Mouse (Mus musculus): Measurements from ENCODE around the gene Galc. TPM values are rescaled to one million over a fixed set of nuclear protein-coding genes. Genes with fewer than 3 reads are reported as not detected.
"Not testable (repeated sequence)": the region's sequence is repeated elsewhere in the genome, so short reads cannot be mapped to it uniquely, and the experiment has no call there.

The Galc gene
- polyA plus RNA-seq, 1 experiment from 2014 or later, result 13.8 TPM

- H3K4me1 ChIP-seq (replicated peaks; ENCODE audit: control insufficient read depth, insufficient read depth, low read length); H3K36me3 ChIP-seq (replicated peaks; ENCODE audit: control insufficient read depth, insufficient read depth); H3K27ac ChIP-seq; H3K4me3 ChIP-seq (replicated peaks; ENCODE audit: low read length); DNase-seq (ENCODE audit: low spot score); H3K4me2 ChIP-seq (replicated peaks); H3K9ac ChIP-seq; H3K27me3 ChIP-seq (ENCODE audit: control insufficient read depth, insufficient read depth, low read length); ATAC-seq (ENCODE audit: low FRiP score); H3K9me3 ChIP-seq (ENCODE audit: control insufficient read depth, low read length): not testable (repeated sequence)
- 93% methylated on average over 6 of the region's 6 CpGs for WGBS
Observed at GRCm38 (mm10) chr12:98238478-98238877, 20.8 kb downstream of the Galc start.

GRCm38 (mm10) chr12:98227037-98227436 is 32.2 kb downstream of the Galc start:
- DNase-seq (ENCODE audit: low spot score), result no peak
- Histone ChIP-seq H3K27ac (no peak overlapping the region), H3K4me1 (replicated peaks; ENCODE audit: control insufficient read depth, insufficient read depth, low read length) (no peaks in the 10 kb centered on the region), H3K36me3 (replicated peaks; ENCODE audit: control insufficient read depth, insufficient read depth) (peaks cover 12% of the 10 kb centered on the region), H3K9me3 (ENCODE audit: control insufficient read depth, low read length) (no peaks in the 10 kb centered on the region), H3K9ac (no peak overlapping the region), H3K4me3 (replicated peaks; ENCODE audit: low read length) (no peak overlapping the region), H3K4me2 (replicated peaks) (no peak overlapping the region), H3K27me3 (ENCODE audit: control insufficient read depth, insufficient read depth, low read length) (no peaks in the 10 kb centered on the region)
- 93% methylated on average over 2 of the region's 2 CpGs for WGBS
- ATAC-seq (ENCODE audit: low FRiP score), result no peak

GRCm38 (mm10) chr12:98223286-98223685 is 36.0 kb downstream of the Galc start:
- Histone ChIP-seq H3K27me3 (ENCODE audit: control insufficient read depth, insufficient read depth, low read length) (no peaks in the 10 kb centered on the region), H3K4me3 (replicated peaks; ENCODE audit: low read length) (no peak overlapping the region), H3K4me1 (replicated peaks; ENCODE audit: control insufficient read depth, insufficient read depth, low read length) (no peaks in the 10 kb centered on the region), H3K36me3 (replicated peaks; ENCODE audit: control insufficient read depth, insufficient read depth) (peaks cover 14% of the 10 kb centered on the region), H3K4me2 (replicated peaks) (no peak overlapping the region), H3K9me3 (ENCODE audit: control insufficient read depth, low read length) (no peaks in the 10 kb centered on the region), H3K9ac (no peak overlapping the region), H3K27ac (no peak overlapping the region)
- WGBS, result 92% methylated on average over 5 of the region's 5 CpGs
- ATAC-seq (ENCODE audit: low FRiP score), result no peak
- no peak for DNase-seq (ENCODE audit: low spot score)

GRCm38 (mm10) chr12:98216432-98216831 is 42.8 kb downstream of the Galc start:
- peak overlapping the region; percentile 32 for H3K4me2 ChIP-seq (replicated peaks)
- ATAC-seq (ENCODE audit: low FRiP score), result no peak
- WGBS, result 51% methylated on average over 11 of the region's 11 CpGs

GRCm38 (mm10) chr12:98215512-98215911 is 43.7 kb downstream of the Galc start:
- no peak overlapping the region for H3K27ac ChIP-seq
- H3K27me3 ChIP-seq (ENCODE audit: control insufficient read depth, insufficient read depth, low read length), result no peaks in the 10 kb centered on the region
- DNase-seq (ENCODE audit: low spot score) (no peak), ATAC-seq (ENCODE audit: low FRiP score) (no peak)
- H3K36me3 ChIP-seq (replicated peaks; ENCODE audit: control insufficient read depth, insufficient read depth), result peaks cover 3% of the 10 kb centered on the region; the same call in 1 of the 2 replicates
- no peak overlapping the region for H3K4me2 ChIP-seq (replicated peaks)
- WGBS, result 62% methylated on average over 6 of the region's 6 CpGs
- H3K9ac ChIP-seq, result no peak overlapping the region
- no peaks in the 10 kb centered on the region for H3K9me3 ChIP-seq (ENCODE audit: control insufficient read depth, low read length)
- no peak overlapping the region for H3K4me3 ChIP-seq (replicated peaks; ENCODE audit: low read length)
- 0 out of 2 replicates have a peak, but pooled peaks cover 7% of the 10 kb centered on the region for H3K4me1 ChIP-seq (replicated peaks; ENCODE audit: control insufficient read depth, insufficient read depth, low read length)

More at GRCm38 (mm10) chr12:98216432-98216831, 42.8 kb downstream of the Galc start:
- H3K4me1 ChIP-seq (replicated peaks; ENCODE audit: control insufficient read depth, insufficient read depth, low read length), result 0 out of 2 replicates have a peak, but pooled peaks cover 7% of the 10 kb centered on the region
- H3K4me3 ChIP-seq (replicated peaks; ENCODE audit: low read length), result no peak overlapping the region
- 0 out of 2 replicates have a peak overlapping the region, but pooled peaks have one; percentile 9 for H3K9ac ChIP-seq
- H3K36me3 ChIP-seq (replicated peaks; ENCODE audit: control insufficient read depth, insufficient read depth), result peaks cover 3% of the 10 kb centered on the region; the same call in 1 of the 2 replicates
- no peaks in the 10 kb centered on the region for H3K9me3 ChIP-seq (ENCODE audit: control insufficient read depth, low read length)
- no peak for DNase-seq (ENCODE audit: low spot score)
- no peak overlapping the region for H3K27ac ChIP-seq
- H3K27me3 ChIP-seq (ENCODE audit: control insufficient read depth, insufficient read depth, low read length), result no peaks in the 10 kb centered on the region

- no peak overlapping the region for H3K9ac ChIP-seq
- no peak for ATAC-seq (ENCODE audit: low FRiP score)
- no peak overlapping the region for H3K4me2 ChIP-seq (replicated peaks)
- no peaks in the 10 kb centered on the region for H3K9me3 ChIP-seq (ENCODE audit: control insufficient read depth, low read length)
- peaks cover 3% of the 10 kb centered on the region; the same call in 1 of the 2 replicates for H3K36me3 ChIP-seq (replicated peaks; ENCODE audit: control insufficient read depth, insufficient read depth)
- WGBS, result 87% methylated on average over 14 of the region's 14 CpGs
- H3K4me1 ChIP-seq (replicated peaks; ENCODE audit: control insufficient read depth, insufficient read depth, low read length), result 0 out of 2 replicates have a peak, but pooled peaks cover 7% of the 10 kb centered on the region
- no peaks in the 10 kb centered on the region for H3K27me3 ChIP-seq (ENCODE audit: control insufficient read depth, insufficient read depth, low read length)
- DNase-seq (ENCODE audit: low spot score), result no peak
- no peak overlapping the region for H3K4me3 ChIP-seq (replicated peaks; ENCODE audit: low read length)
- H3K27ac ChIP-seq, result no peak overlapping the region
Observed at GRCm38 (mm10) chr12:98214191-98214590, 45.1 kb downstream of the Galc start.

GRCm38 (mm10) chr12:98213791-98214190 is 45.5 kb downstream of the Galc start:
- Histone ChIP-seq H3K27ac (no peak overlapping the region), H3K4me3 (replicated peaks; ENCODE audit: low read length) (no peak overlapping the region), H3K4me1 (replicated peaks; ENCODE audit: control insufficient read depth, insufficient read depth, low read length) (0 out of 2 replicates have a peak, but pooled peaks cover 7% of the 10 kb centered on the region), H3K9ac (no peak overlapping the region), H3K4me2 (replicated peaks) (no peak overlapping the region), H3K9me3 (ENCODE audit: control insufficient read depth, low read length) (no peaks in the 10 kb centered on the region), H3K27me3 (ENCODE audit: control insufficient read depth, insufficient read depth, low read length) (no peaks in the 10 kb centered on the region), H3K36me3 (replicated peaks; ENCODE audit: control insufficient read depth, insufficient read depth) (peaks cover 3% of the 10 kb centered on the region; the same call in 1 of the 2 replicates)
- WGBS, result 92% methylated on average over 7 of the region's 7 CpGs
- ATAC-seq (ENCODE audit: low FRiP score) (no peak), DNase-seq (ENCODE audit: low spot score) (no peak)

- H3K36me3 ChIP-seq (replicated peaks; ENCODE audit: control insufficient read depth, insufficient read depth), result peaks cover 3% of the 10 kb centered on the region; the same call in 1 of the 2 replicates
- no peak overlapping the region for H3K4me2 ChIP-seq (replicated peaks)
- H3K9me3 ChIP-seq (ENCODE audit: control insufficient read depth, low read length), result no peaks in the 10 kb centered on the region
- no peak overlapping the region for H3K4me3 ChIP-seq (replicated peaks; ENCODE audit: low read length)
- 93% methylated on average over 7 of the region's 7 CpGs for WGBS
- no peak overlapping the region for H3K27ac ChIP-seq
- no peak overlapping the region for H3K9ac ChIP-seq
- no peaks in the 10 kb centered on the region for H3K27me3 ChIP-seq (ENCODE audit: control insufficient read depth, insufficient read depth, low read length)
- 0 out of 2 replicates have a peak, but pooled peaks cover 7% of the 10 kb centered on the region for H3K4me1 ChIP-seq (replicated peaks; ENCODE audit: control insufficient read depth, insufficient read depth, low read length)
- no peak for ATAC-seq (ENCODE audit: low FRiP score)
- no peak for DNase-seq (ENCODE audit: low spot score)
Observed at GRCm38 (mm10) chr12:98213332-98213731, 45.9 kb downstream of the Galc start.

- no peak overlapping the region for H3K4me3 ChIP-seq (replicated peaks; ENCODE audit: low read length)
- no peak overlapping the region for H3K9ac ChIP-seq
- no peaks in the 10 kb centered on the region for H3K9me3 ChIP-seq (ENCODE audit: control insufficient read depth, low read length)
- peaks cover 3% of the 10 kb centered on the region; the same call in 1 of the 2 replicates for H3K36me3 ChIP-seq (replicated peaks; ENCODE audit: control insufficient read depth, insufficient read depth)
- DNase-seq (ENCODE audit: low spot score) (peak; percentile 75), ATAC-seq (ENCODE audit: low FRiP score) (peak; percentile 74)
- H3K27ac ChIP-seq, result no peak overlapping the region
- WGBS, result 91% methylated on average over 13 of the region's 13 CpGs
- H3K4me2 ChIP-seq (replicated peaks), result no peak overlapping the region
- no peaks in the 10 kb centered on the region for H3K27me3 ChIP-seq (ENCODE audit: control insufficient read depth, insufficient read depth, low read length)
- H3K4me1 ChIP-seq (replicated peaks; ENCODE audit: control insufficient read depth, insufficient read depth, low read length), result 0 out of 2 replicates have a peak, but pooled peaks cover 7% of the 10 kb centered on the region
Observed at GRCm38 (mm10) chr12:98212457-98213175, 46.6 kb downstream of the Galc start.

All from hindbrain, embryonic 14.5 days (tissue).